ENCODE assay signal across 9 mouse cellular contexts in the genomic region with DNA sequence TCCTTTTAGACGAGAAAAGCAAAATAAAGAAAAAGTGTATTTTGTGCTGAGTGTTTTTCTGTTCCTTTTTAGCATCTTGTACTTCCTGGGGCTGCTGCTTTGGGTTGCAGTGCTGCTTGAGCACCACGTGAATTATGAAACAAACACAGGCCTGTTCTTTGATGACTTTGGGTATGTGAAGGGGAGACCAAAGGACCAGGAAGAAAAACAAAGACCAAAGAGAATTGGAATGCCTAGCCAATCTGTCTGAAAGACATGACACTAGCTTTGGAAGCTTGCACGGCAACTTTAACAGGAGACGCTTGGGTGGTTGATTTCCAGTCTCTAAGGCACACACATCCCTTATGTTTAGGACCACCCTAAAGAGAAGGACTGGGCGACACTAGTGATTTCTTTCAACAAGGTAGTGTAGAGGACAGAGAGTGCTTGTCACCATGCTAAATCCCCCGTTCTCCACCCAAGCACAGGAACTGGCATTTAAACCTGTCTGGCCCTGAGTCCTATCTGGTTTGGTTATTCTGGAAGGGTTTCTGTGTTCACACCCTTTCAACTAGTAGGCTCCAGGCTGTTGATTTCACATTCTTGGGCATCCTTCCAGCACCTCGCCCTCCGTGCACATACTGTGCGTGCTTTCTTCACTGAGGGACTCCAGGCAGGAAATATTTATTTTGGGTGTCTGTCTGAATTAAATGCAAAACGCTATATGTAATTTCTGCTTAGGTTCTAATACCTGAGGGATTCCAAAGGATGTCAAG. TPM values are rescaled to one million over a fixed set of nuclear protein-coding genes. Genes with fewer than 3 reads are reported as not detected.
DNase-seq lines count a peak whose midpoint lies in the region; ATAC-seq lines count a peak whose summit lies in the region.
"Had no signal": no experiment of that assay in that cellular context is flagged by ENCODE, and none has a peak within 500 bp of the region (broad histone marks: within the 10 kb centered on the region; RNA-seq: fewer than 3 reads in every experiment).

No protein-coding gene starts in this region.

- WGBS in embryonic facial prominence, embryonic 14.5 days: 8% methylated on average over 10 of the region's 10 CpGs
- WGBS in large intestine, adult 2 months: 34% methylated on average over 10 of the region's 10 CpGs

- no peaks in the 10 kb centered on the region for H3K9me3 ChIP-seq in embryonic facial prominence, embryonic 14.5 days (ENCODE audit: control insufficient read depth, low read length)

- ATAC-seq in embryonic facial prominence, embryonic 14.5 days (ENCODE audit: low read depth): peak; percentile 91
- ATAC-seq in megakaryocyte progenitor cell, adult 5-6 weeks (replicated peaks; ENCODE audit: poor library complexity): no peak

- no peak overlapping the region for H3K4me3 ChIP-seq in embryonic facial prominence, embryonic 14.5 days (ENCODE audit: low read depth, low read length)
- H3K4me3 ChIP-seq: erythroblast, embryonic 14.5 days had no signal

- no peak overlapping the region for H3K9ac ChIP-seq in embryonic facial prominence, embryonic 14.5 days (ENCODE audit: low read depth, low read length)

- H3K27me3 ChIP-seq in embryonic facial prominence, embryonic 14.5 days (replicated peaks; ENCODE audit: control insufficient read depth, insufficient read depth, low read length): no peaks in the 10 kb centered on the region

- intact Hi-C loops in heart, postnatal 14 days (cut with DNase I): loop anchor here (5.0 kb wide), 1 partner anchor 159 kb away; a partner anchor contains a TSS

- H3K36me3 ChIP-seq in embryonic facial prominence, embryonic 14.5 days (ENCODE audit: control insufficient read depth, insufficient read depth, low read length): no peaks in the 10 kb centered on the region

- H3K4me1 ChIP-seq in embryonic facial prominence, embryonic 14.5 days (ENCODE audit: control insufficient read depth, insufficient read depth, low read length): peaks cover 53% of the 10 kb centered on the region

- peak; percentile 28 to 35 for DNase-seq in cerebellum, postnatal 14 days
- no peak for DNase-seq in cerebellum, adult 18-20 months
- DNase-seq in embryonic facial prominence, embryonic 14.5 days (ENCODE audit: low spot score): peak; percentile 96
- DNase-seq in heart, postnatal 14 days: peak; percentile 74 to 83
- peak; percentile 8 for DNase-seq in large intestine, adult 2 months (ENCODE audit: low read depth, low spot score)
- peak; percentile 49 for DNase-seq in neural tube, embryonic 10.5 days (ENCODE audit: extremely low spot score, low spot score)
- DNase-seq in thymus, postnatal 36 days: no peak

- peak overlapping the region; percentile 13 for H3K4me2 ChIP-seq in embryonic facial prominence, embryonic 14.5 days (ENCODE audit: low read depth, low read length)

- H3K27ac ChIP-seq in embryonic facial prominence, embryonic 14.5 days (replicated peaks; ENCODE audit: low read depth, low read length): peak overlapping the region; percentile 72

RNA-seq across cellular contexts. Expression of a gene that starts 59.9 kb away (rescaled TPM):
- polyA plus RNA-seq in embryonic facial prominence, embryonic 14.5 days (2014; fragmentation: Nextera tagmentation; extraction: Ambion mirVana): 185 and 227 TPM in 2 replicates
- total RNA-seq in heart, postnatal 14 days (2021): 10 to 100 TPM; 54.4 to 60.4 TPM
- polyA plus RNA-seq in large intestine, adult 2 months (2012; rRNA removed): 24.2 and 31.1 TPM in 2 replicates
- total RNA-seq in megakaryocyte progenitor cell, adult 5-6 weeks (2015): 266 and 302 TPM in 2 replicates
- total RNA-seq in megakaryocyte progenitor cell, adult 5-6 weeks (2017): 461 and 467 TPM in 2 replicates

Comparison
In these comparisons a context has a peak if more than half of its experiments do, and no peak if none do; other contexts are left out.
1. DNase-seq: peak in cerebellum, postnatal 14 days (2 of 2), embryonic facial prominence, embryonic 14.5 days (single experiment), heart, postnatal 14 days (2 of 2), large intestine, adult 2 months (single experiment) and neural tube, embryonic 10.5 days (single experiment); none in cerebellum, adult 18-20 months (0 of 2) and thymus, postnatal 36 days (0 of 2).
2. RNA of a gene that starts 59.9 kb away (total RNA-seq): 266 to 467 TPM in megakaryocyte progenitor cell, adult 5-6 weeks; 54.4 to 60.4 TPM in heart, postnatal 14 days; every median in the first group is over 4 times any median in the second.